Mouse (Mus musculus): ENCODE results near the gene Fads3.

DNA sequence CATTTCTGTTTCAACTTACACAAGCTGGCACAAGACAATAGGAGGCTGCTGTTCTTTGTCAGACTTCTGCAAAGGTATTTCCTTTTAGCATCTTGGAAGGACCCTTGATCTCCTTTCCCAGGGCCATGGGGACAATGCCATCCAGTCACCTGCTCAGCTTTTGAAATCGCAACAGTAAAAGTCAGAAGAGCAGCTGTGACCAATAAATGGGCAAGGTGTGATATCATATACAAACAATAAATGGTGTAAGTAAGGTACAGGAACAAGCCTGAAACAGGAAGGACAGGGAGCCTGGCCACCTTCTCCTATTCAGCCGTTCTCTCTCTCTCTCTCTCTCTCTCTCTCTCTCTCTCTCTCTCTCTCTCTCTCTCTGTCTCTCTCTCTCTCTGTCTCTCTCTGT is 9.1 kb downstream of the Fads3 start:
- TF ChIP-seq CTCF (IDR thresholded peaks at IDR 0.05), result no peak
- TF ChIP-seq EP300 (IDR thresholded peaks at IDR 0.05), result no peak

Measured in lung, postnatal 0 days (tissue).